ENCODE assay signal across 8 mouse cellular contexts in the genomic region with DNA sequence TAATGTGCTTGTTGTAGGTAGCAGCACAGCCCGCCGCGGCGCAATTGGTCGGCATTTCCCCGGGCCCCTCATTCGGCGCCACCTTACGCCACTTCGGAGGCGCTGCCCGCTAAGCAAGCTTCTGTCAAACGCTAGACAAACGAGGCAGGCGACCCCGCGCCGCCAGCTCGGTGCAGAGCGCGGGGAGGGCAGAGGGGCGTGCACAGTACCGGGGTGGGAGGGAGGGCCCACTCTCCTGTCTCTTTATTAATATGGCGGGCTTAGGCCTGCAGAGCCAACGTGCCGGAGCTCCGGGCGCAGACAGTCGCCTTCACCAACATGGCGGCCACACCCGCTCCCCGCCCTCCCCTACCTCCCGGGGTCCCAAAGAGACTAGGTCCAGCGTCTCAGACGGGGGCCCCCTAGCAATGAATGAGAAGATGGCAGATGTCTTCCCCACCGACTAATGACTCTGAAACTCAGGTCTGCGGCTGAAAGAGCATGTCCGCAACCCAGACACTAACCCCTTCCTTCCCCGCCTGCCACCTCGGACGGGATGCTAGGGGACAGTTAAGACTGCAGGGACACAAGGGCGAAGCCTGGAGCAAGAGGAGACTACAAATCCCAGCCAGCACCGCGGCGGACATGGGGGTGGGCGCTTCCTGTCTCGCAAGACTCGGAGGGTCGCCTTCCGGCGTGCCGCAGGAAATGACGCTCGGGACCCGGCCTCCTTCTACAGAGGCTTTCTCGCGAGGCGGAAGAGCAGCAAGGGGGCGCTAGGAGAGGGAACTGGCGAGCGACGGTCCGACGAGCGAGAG. TPM values are rescaled to one million over a fixed set of nuclear protein-coding genes. Genes with fewer than 3 reads are reported as not detected.
DNase-seq lines count a peak whose midpoint lies in the region; ATAC-seq and TF ChIP-seq lines count a peak whose summit lies in the region.

Gene Thap2 (minus strand): TSS at position 223 of the 797 bp plus-strand sequence.
Gene Zfc3h1 (plus strand): TSS at position 739 of the 797 bp plus-strand sequence.

- peak; percentile 65 for TF ChIP-seq POLR2A in ES-Bruce4 (IDR thresholded peaks at IDR 0.05; ENCODE audit: insufficient read depth, low read length)

- peak within 1 kb of the TSS; percentile 75 for H3K4me2 ChIP-seq in forebrain, embryonic 13.5 days
- H3K4me2 ChIP-seq in liver, postnatal 0 days (ENCODE audit: low read depth, low read length): peak within 1 kb of the TSS; percentile 75
- peak within 1 kb of the TSS; percentile 74 for H3K4me2 ChIP-seq in neural tube, embryonic 14.5 days (ENCODE audit: low read depth, low read length)

- no peaks in the 10 kb centered on the region for H3K4me1 ChIP-seq in ES-Bruce4 (ENCODE audit: control insufficient read depth, insufficient read depth, low read length)
- peaks cover 56% of the 10 kb centered on the region for H3K4me1 ChIP-seq in forebrain, embryonic 13.5 days
- H3K4me1 ChIP-seq in liver, postnatal 0 days (ENCODE audit: insufficient read depth): peaks cover 26% of the 10 kb centered on the region
- H3K4me1 ChIP-seq in neural tube, embryonic 14.5 days (ENCODE audit: control insufficient read depth, insufficient read depth, low read length): peaks cover 38% of the 10 kb centered on the region

- WGBS in forebrain, embryonic 13.5 days: under 1% methylated on average over 62 of the region's 65 CpGs
- WGBS in large intestine, adult 2 months: under 1% methylated on average over 65 of the region's 65 CpGs
- WGBS in liver, postnatal 0 days (ENCODE audit: insufficient replicate concordance): under 1% methylated on average over 65 of the region's 65 CpGs
- WGBS in neural tube, embryonic 14.5 days: under 1% methylated on average over 65 of the region's 65 CpGs

- intact Hi-C loops in heart, postnatal 10 days (cut with DNase I): loop anchor here (1.0 to 10.0 kb wide), 4 partner anchors 21 to 1560 kb away; partner anchors contain the start of gene Rab21

- peak within 1 kb of the TSS; percentile 97 for H3K4me3 ChIP-seq in ES-Bruce4 (ENCODE audit: low read depth, low read length)
- H3K4me3 ChIP-seq in forebrain, embryonic 13.5 days: peak within 1 kb of the TSS; percentile 90
- H3K4me3 ChIP-seq in liver, postnatal 0 days (ENCODE audit: low read depth, low read length): peak within 1 kb of the TSS; percentile 69
- H3K4me3 ChIP-seq in neural tube, embryonic 14.5 days (ENCODE audit: low read depth, low read length): peak within 1 kb of the TSS; percentile 97

- H3K36me3 ChIP-seq in ES-Bruce4 (ENCODE audit: control insufficient read depth, insufficient read depth, low read length, poor library complexity, severe bottlenecking): peaks cover 14% of the 10 kb centered on the region
- H3K36me3 ChIP-seq in forebrain, embryonic 13.5 days (ENCODE audit: poor library complexity, severe bottlenecking): peaks cover 9% of the 10 kb centered on the region
- peaks cover 3% of the 10 kb centered on the region for H3K36me3 ChIP-seq in liver, postnatal 0 days (replicated peaks; ENCODE audit: insufficient read depth, low read length)
- no peaks in the 10 kb centered on the region; the same call in 1 of the 2 replicates for H3K36me3 ChIP-seq in neural tube, embryonic 14.5 days (ENCODE audit: control insufficient read depth, insufficient read depth, low read length)

- no peaks in the 10 kb centered on the region for H3K9me3 ChIP-seq in ES-Bruce4 (replicated peaks; ENCODE audit: control insufficient read depth, insufficient read depth, low read length, poor library complexity, severe bottlenecking)
- no peaks in the 10 kb centered on the region for H3K9me3 ChIP-seq in forebrain, embryonic 13.5 days (replicated peaks)
- H3K9me3 ChIP-seq in liver, postnatal 0 days (ENCODE audit: low read length): no peaks in the 10 kb centered on the region
- H3K9me3 ChIP-seq in neural tube, embryonic 14.5 days (ENCODE audit: control insufficient read depth, low read length): no peaks in the 10 kb centered on the region

- peak; percentile 40 for TF ChIP-seq CTCF in ES-Bruce4 (IDR thresholded peaks at IDR 0.05; ENCODE audit: low read depth, low read length)
- peak; percentile 92 for TF ChIP-seq CTCF in liver, postnatal 0 days (IDR thresholded peaks at IDR 0.05; ENCODE audit: low read depth)

- H3K27ac ChIP-seq in ES-Bruce4 (ENCODE audit: insufficient read depth, low read length): peak within 1 kb of the TSS; percentile 72; the same call in 1 of the 2 replicates
- peak within 1 kb of the TSS; percentile 98 for H3K27ac ChIP-seq in forebrain, embryonic 13.5 days
- peak within 1 kb of the TSS; percentile 99 for H3K27ac ChIP-seq in liver, postnatal 0 days (ENCODE audit: low read depth)
- H3K27ac ChIP-seq in neural tube, embryonic 14.5 days (ENCODE audit: low read depth, low read length): peak within 1 kb of the TSS; percentile 98

- TF ChIP-seq EP300 in ES-Bruce4 (IDR thresholded peaks at IDR 0.05; ENCODE audit: insufficient read depth, low read depth, low read length): 0 out of 2 replicates have a peak, but pooled peaks have one; percentile 32
- peak; percentile 51; the same call in 1 of the 2 replicates for TF ChIP-seq EP300 in liver, postnatal 0 days (IDR thresholded peaks at IDR 0.05; ENCODE audit: low read depth)

- peak; percentile 98 to 99 for DNase-seq in heart, postnatal 10 days
- peak; percentile 98 for DNase-seq in large intestine, adult 2 months (ENCODE audit: low read depth, low spot score)
- peak; percentile 98 for DNase-seq in liver, postnatal 0 days
- peak; percentile 96 for DNase-seq in testis, postnatal 10 days (ENCODE audit: low spot score)

- ATAC-seq in cerebellum, adult (ENCODE audit: insufficient number of reproducible peaks, low FRiP score, low TSS enrichment): peak; percentile 99
- ATAC-seq in forebrain, embryonic 13.5 days: peak; percentile 98
- ATAC-seq in liver, postnatal 0 days: peak; percentile 96
- ATAC-seq in neural tube, embryonic 14.5 days (ENCODE audit: low read depth): peak; percentile 98

- H3K9ac ChIP-seq in ES-Bruce4 (ENCODE audit: low read depth, poor library complexity, severe bottlenecking): peak within 1 kb of the TSS; percentile 93
- peak within 1 kb of the TSS; percentile 95 for H3K9ac ChIP-seq in forebrain, embryonic 13.5 days
- peak within 1 kb of the TSS; percentile 98 for H3K9ac ChIP-seq in liver, postnatal 0 days (replicated peaks)
- H3K9ac ChIP-seq in neural tube, embryonic 14.5 days (replicated peaks; ENCODE audit: low read depth, low read length): peak within 1 kb of the TSS; percentile 90

- no peaks in the 10 kb centered on the region for H3K27me3 ChIP-seq in ES-Bruce4 (ENCODE audit: control insufficient read depth, insufficient read depth, low read length, poor library complexity, severe bottlenecking)
- H3K27me3 ChIP-seq in forebrain, embryonic 13.5 days: no peaks in the 10 kb centered on the region
- no peaks in the 10 kb centered on the region for H3K27me3 ChIP-seq in liver, postnatal 0 days (ENCODE audit: insufficient read depth, low read length)
- no peaks in the 10 kb centered on the region for H3K27me3 ChIP-seq in neural tube, embryonic 14.5 days (ENCODE audit: control insufficient read depth, insufficient read depth, low read length)

RNA-seq across cellular contexts. Expression of gene Thap2, which starts in this region (rescaled TPM):
- 10.1 and 12.9 TPM in 2 replicates for polyA plus RNA-seq in ES-Bruce4 (2011; ENCODE audit: insufficient read depth, insufficient read length, low read depth, missing spikeins)
- polyA plus RNA-seq in forebrain, embryonic 13.5 days (2015; fragmentation: Nextera tagmentation; extraction: Ambion mirVana): 35.6 and 37.1 TPM in 2 replicates
- 1 to 10 TPM; 6.5 to 8.2 TPM for total RNA-seq in heart, postnatal 10 days (2021)
- polyA plus RNA-seq in large intestine, adult 2 months (2012; rRNA removed): 3.0 and 4.5 TPM in 2 replicates
- polyA plus RNA-seq in liver, postnatal 0 days (2015; fragmentation: Nextera tagmentation; extraction: Ambion mirVana): 5.0 and 5.5 TPM in 2 replicates
- polyA plus RNA-seq in neural tube, embryonic 14.5 days (2014; fragmentation: Nextera tagmentation; extraction: Ambion mirVana): 20.7 and 25.9 TPM in 2 replicates

RNA-seq across cellular contexts. Expression of gene Zfc3h1, which starts in this region (rescaled TPM):
- polyA plus RNA-seq in ES-Bruce4 (2011; ENCODE audit: insufficient read depth, insufficient read length, low read depth, missing spikeins): 100 and 107 TPM in 2 replicates
- polyA plus RNA-seq in forebrain, embryonic 13.5 days (2015; fragmentation: Nextera tagmentation; extraction: Ambion mirVana): 17.7 and 20.0 TPM in 2 replicates
- total RNA-seq in heart, postnatal 10 days (2021): 10 to 100 TPM; 23.4 to 24.5 TPM
- 17.8 and 20.7 TPM in 2 replicates for polyA plus RNA-seq in large intestine, adult 2 months (2012; rRNA removed)
- polyA plus RNA-seq in liver, postnatal 0 days (2015; fragmentation: Nextera tagmentation; extraction: Ambion mirVana): 4.9 and 5.0 TPM in 2 replicates
- 26.6 and 31.3 TPM in 2 replicates for polyA plus RNA-seq in neural tube, embryonic 14.5 days (2014; fragmentation: Nextera tagmentation; extraction: Ambion mirVana)

Comparison
In these comparisons a context has a peak if more than half of its experiments do, and no peak if none do; other contexts are left out.
1. Peak in every context shown above with its lines: DNase-seq, ATAC-seq, H3K4me3 ChIP-seq and H3K27ac ChIP-seq.